Mouse (Mus musculus) MEL (cell line): Measurements from ENCODE around the gene Spcs3.

Experiments
- CTCF ChIP-seq, 3 experiments: IDR thresholded peaks in 2 of 3; conservative IDR thresholded peaks in 1 of 3; 2 replicates each; pipeline ENCODE4 v1.5.1; 2011 to 2012; ENCODE audit warnings: low read length in 3 of 3, low read depth in 2 of 3, mild to moderate bottlenecking in 2 of 3, improper control_type of control experiment in 1 of 3, inconsistent platforms in 1 of 3, mixed read lengths in 1 of 3, moderate library complexity in 1 of 3; ENCODE audit not compliant: control insufficient read depth in 1 of 3, insufficient read depth in 1 of 3, poor library complexity in 1 of 3, severe bottlenecking in 1 of 3
- HCFC1 ChIP-seq: IDR thresholded peaks from 2 replicates; pipeline ENCODE4 v1.6.1; 2012; ENCODE audit warnings: low read depth, mild to moderate bottlenecking, inconsistent platforms, low read length, improper control_type of control experiment, moderate library complexity
- TAL1 ChIP-seq: IDR thresholded peaks from 2 replicates; pipeline ENCODE4 v1.6.1; 2012; ENCODE audit warnings: mild to moderate bottlenecking, inconsistent platforms, low read length, moderate library complexity, mixed read lengths
- TBP ChIP-seq: IDR thresholded peaks from 2 replicates; pipeline ENCODE4 v1.8.0; 2011; ENCODE audit warnings: low read depth, low read length, improper control_type of control experiment

GRCm38 (mm10) chr8:54535172-54535571 is 5.4 kb upstream of the Spcs3 start:
- TF ChIP-seq CTCF (IDR thresholded peaks at IDR 0.05 in 2 of 3, conservative IDR thresholded peaks at IDR 0.05 in 1 of 3; ENCODE audit: control insufficient read depth in 1 of 3, insufficient read depth in 1 of 3, low read depth in 2 of 3, low read length in 3 of 3, poor library complexity in 1 of 3, severe bottlenecking in 1 of 3), result no peak
- no peak for TF ChIP-seq TBP
- TF ChIP-seq HCFC1, result no peak
- TF ChIP-seq TAL1, result no peak
